ENCODE assay signal across 22 mouse cellular contexts in the genomic region with DNA sequence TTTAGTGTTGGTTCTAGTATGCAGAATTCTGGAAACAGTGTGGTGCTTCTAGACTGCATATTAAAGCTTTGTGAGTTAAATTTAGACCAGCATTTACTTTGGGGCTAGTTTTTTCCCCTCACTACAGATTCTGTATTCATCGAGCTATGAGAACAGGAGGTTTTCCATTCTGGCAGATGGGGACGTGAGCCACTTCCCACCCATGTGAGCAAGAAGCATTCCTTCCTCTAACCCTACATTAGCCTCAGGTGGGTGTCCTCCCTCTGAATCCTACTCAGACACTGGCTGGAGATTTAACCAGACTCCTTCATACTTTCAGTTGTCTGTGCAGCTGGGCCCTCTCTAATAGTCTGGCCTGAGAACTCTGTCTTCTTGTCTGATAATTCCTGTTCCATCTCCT. TPM values are rescaled to one million over a fixed set of nuclear protein-coding genes. Genes with fewer than 3 reads are reported as not detected.
DNase-seq lines count a peak whose midpoint lies in the region.
"Had no signal": no experiment of that assay in that cellular context is flagged by ENCODE, and none has a peak within 500 bp of the region (broad histone marks: within the 10 kb centered on the region; RNA-seq: fewer than 3 reads in every experiment).

No protein-coding gene starts in this region.

- intact Hi-C loops in heart, postnatal 10 days (cut with DNase I): no loop called here
- intact Hi-C loops in left cerebral cortex, postnatal 4 days (cut with DNase I): no loop called here

- peak; percentile 43 for DNase-seq in heart, adult 11 months
- no peak for DNase-seq in heart, postnatal 10 days
- DNase-seq in left cerebral cortex, adult 18-20 months (ENCODE audit: low spot score in 2 of 2): peak; percentile 36 to 65
- no peak for DNase-seq in left cerebral cortex, postnatal 4 days
- peak; percentile 35 for DNase-seq in right cerebral cortex, postnatal 25 days
- DNase-seq in right cerebral cortex, postnatal 14 days: no peak
- DNase-seq in urinary bladder, postnatal 14 days (ENCODE audit: low spot score): no peak
- DNase-seq: adrenal gland, postnatal 14 days; cerebellum, adult 11-12 months; cerebellum, adult 9-11 months; heart, postnatal 36 days; kidney, adult 9 months; kidney, postnatal 10 days; lung, embryonic 14.5 days; lung, postnatal 14 days; spleen, adult 18-20 months; thymus, adult 2 months; thymus, postnatal 36 days had no signal

RNA-seq across cellular contexts. Expression of gene Ctla4, which starts 37.7 kb away (rescaled TPM):
- under 1 TPM in 1 of 2 experiments, not detected in 1; 0.22 TPM for total RNA-seq in heart, postnatal 10 days (2021)
- not detected for total RNA-seq in left cerebral cortex, adult 18-20 months (2021)
- total RNA-seq in left cerebral cortex, postnatal 4 days (2021): not detected
- total RNA-seq: gastrocnemius, postnatal 4 days; layer of hippocampus, postnatal 25 days; left cerebral cortex, postnatal 14 days; liver, adult 2 months had no signal

Comparison
In these comparisons a context has a peak if more than half of its experiments do, and no peak if none do; other contexts are left out.
1. DNase-seq: peak in heart, adult 11 months (single experiment), left cerebral cortex, adult 18-20 months (2 of 2) and right cerebral cortex, postnatal 25 days (single experiment); none in heart, postnatal 10 days (0 of 2), left cerebral cortex, postnatal 4 days (single experiment), right cerebral cortex, postnatal 14 days (single experiment) and urinary bladder, postnatal 14 days (single experiment).